Mouse (Mus musculus) limb, embryonic 15.5 days (tissue): ENCODE data around the gene Ctu2. TPM values are rescaled to one million over a fixed set of nuclear protein-coding genes. Genes with fewer than 3 reads are reported as not detected.

Experiments
- ATAC-seq: fragments of 200-750 bp; cut with Nextera tagmentation; 2 replicates; pipeline ENCODE4 v1.8.0; 2017; ENCODE audit warnings: low read depth, moderate TSS enrichment; ENCODE audit not compliant: insufficient number of reproducible peaks, low FRiP score, low TSS enrichment
- H3K27ac ChIP-seq: fragments of 300-500 bp; sonication (generic); 2 replicates; pipeline ENCODE4 v1.5.1; 2015; ENCODE audit warnings: moderate library complexity, mild to moderate bottlenecking, inconsistent platforms
- H3K27me3 ChIP-seq: fragments of 300-500 bp; sonication (generic); 2 replicates; pipeline ENCODE4 v1.6.1; 2015; ENCODE audit warnings: inconsistent platforms
- H3K36me3 ChIP-seq: fragments of 300-500 bp; sonication (generic); 2 replicates; pipeline ENCODE4 v1.6.1; 2015; ENCODE audit warnings: inconsistent platforms
- H3K4me1 ChIP-seq: fragments of 300-500 bp; sonication (generic); 2 replicates; pipeline ENCODE4 v1.6.1; 2015; ENCODE audit warnings: inconsistent platforms
- H3K4me2 ChIP-seq: fragments of 300-500 bp; sonication (generic); 2 replicates; pipeline ENCODE4 v1.6.1; 2015; ENCODE audit warnings: mild to moderate bottlenecking, inconsistent platforms
- H3K4me3 ChIP-seq: fragments of 300-500 bp; sonication (generic); 2 replicates; pipeline ENCODE4 v1.5.1; 2015; ENCODE audit warnings: mild to moderate bottlenecking, inconsistent platforms
- H3K9ac ChIP-seq: fragments of 300-500 bp; sonication (generic); 2 replicates; pipeline ENCODE4 v1.6.1; 2015; ENCODE audit warnings: inconsistent platforms
- H3K9me3 ChIP-seq: fragments of 300-500 bp; sonication (generic); 2 replicates; pipeline ENCODE4 v1.6.1; 2016; ENCODE audit warnings: inconsistent platforms
- WGBS: fragments of 180-500 bp; shearing (Covaris S2); methylation state at CpG from one replicate; pipeline ENCODE4 v1.1.7; 2015; 5-methylcytosine and 5-hydroxymethylcytosine counted together
- polyA plus RNA-seq: library from polyadenylated mRNA; unstranded; fragments of >200 nt; fragmentation: Nextera tagmentation; extraction: Ambion mirVana; gene quantifications from 2 replicates; pipeline ENCODE4 v1.2.1, GENCODE M21; 2015

Gene Ctu2
- polyA plus RNA-seq, 1 experiment from 2014 or later: 40.8 TPM

DNA sequence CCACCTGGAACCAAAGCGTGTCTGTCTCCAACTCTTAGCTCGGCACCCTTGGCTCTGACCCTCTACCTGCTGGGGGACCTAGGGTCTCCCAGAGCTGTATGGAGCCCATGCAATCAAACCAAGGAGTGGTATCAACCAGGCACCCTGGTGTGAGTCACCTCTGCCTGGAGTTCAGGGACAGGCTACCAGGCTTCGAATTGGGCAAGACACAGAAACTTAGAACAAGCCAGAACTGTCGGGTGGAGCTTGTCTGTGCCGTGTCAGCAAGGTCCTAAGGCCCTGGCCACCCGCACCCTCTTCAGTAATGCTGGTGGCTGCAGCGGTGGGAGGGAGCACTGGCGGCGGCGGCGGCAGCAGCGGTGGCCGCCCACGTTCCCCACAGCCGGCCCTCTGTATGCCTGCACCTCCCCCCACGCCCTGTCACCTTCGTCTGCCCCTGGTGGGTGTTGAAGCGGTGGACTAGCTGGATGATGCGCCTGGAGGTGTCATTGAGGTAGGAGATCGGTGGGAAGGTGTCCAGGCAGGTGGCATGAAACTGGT, 39.3 kb upstream of the Ctu2 start:
- H3K4me2 ChIP-seq: no peak overlapping the region
- WGBS: 86% methylated on average over 20 of the region's 20 CpGs
- no peak overlapping the region for H3K27ac ChIP-seq
- H3K9me3 ChIP-seq: no peaks in the 10 kb centered on the region
- peaks cover 57% of the 10 kb centered on the region for H3K36me3 ChIP-seq
- H3K4me1 ChIP-seq: peaks cover 20% of the 10 kb centered on the region
- no peak overlapping the region for H3K9ac ChIP-seq
- H3K27me3 ChIP-seq: no peaks in the 10 kb centered on the region
- ATAC-seq: no peak
- no peak overlapping the region for H3K4me3 ChIP-seq

DNA sequence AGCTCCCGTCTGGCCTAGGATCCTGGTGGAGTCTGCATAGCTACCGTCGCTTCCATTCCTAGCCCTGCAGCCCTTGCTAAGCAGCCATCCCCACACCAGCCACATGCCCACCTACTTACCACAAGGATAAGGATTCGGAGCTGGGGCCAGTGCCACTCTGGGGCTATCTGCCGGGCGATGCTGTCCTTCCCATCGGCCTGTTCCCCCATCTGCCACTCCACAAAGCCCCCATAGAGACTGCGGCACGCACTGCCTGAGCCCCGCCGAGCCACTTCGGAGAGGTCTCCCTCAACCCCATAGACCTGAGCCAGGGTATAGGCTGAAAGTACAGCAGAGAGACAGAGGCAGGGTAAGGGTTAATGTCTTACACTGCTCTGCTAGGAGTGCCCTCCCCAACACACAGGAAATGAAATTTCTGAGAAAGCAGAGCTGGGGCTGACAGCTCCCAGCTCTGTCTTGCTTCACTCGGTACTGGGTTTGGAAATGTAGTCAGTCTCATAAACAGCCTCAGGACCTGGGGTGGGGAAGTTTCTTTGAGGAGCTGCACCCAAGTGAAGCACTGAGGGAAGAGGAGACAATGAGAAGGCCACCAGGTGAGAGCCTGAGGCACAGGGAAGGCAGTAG, 38.1 kb upstream of the Ctu2 start:
- no peaks in the 10 kb centered on the region for H3K9me3 ChIP-seq
- H3K4me3 ChIP-seq: no peak overlapping the region
- 86% methylated on average over 13 of the region's 13 CpGs for WGBS
- no peaks in the 10 kb centered on the region for H3K27me3 ChIP-seq
- peak overlapping the region; percentile 17; the same call in 1 of the 2 replicates for H3K27ac ChIP-seq
- no peak overlapping the region for H3K9ac ChIP-seq
- H3K4me1 ChIP-seq: peaks cover 19% of the 10 kb centered on the region
- H3K36me3 ChIP-seq: peaks cover 57% of the 10 kb centered on the region
- no peak overlapping the region for H3K4me2 ChIP-seq
- no peak for ATAC-seq

GRCm38 (mm10) chr8:122439336-122439735, 36.6 kb upstream of the Ctu2 start:
- 96% methylated on average over 16 of the region's 16 CpGs for WGBS
- Histone ChIP-seq H3K4me2 (no peak overlapping the region), H3K9me3 (no peaks in the 10 kb centered on the region), H3K27me3 (no peaks in the 10 kb centered on the region), H3K9ac (no peak overlapping the region), H3K4me3 (no peak overlapping the region), H3K4me1 (peaks cover 16% of the 10 kb centered on the region), H3K27ac (no peak overlapping the region), H3K36me3 (peaks cover 50% of the 10 kb centered on the region)
- ATAC-seq: no peak

DNA sequence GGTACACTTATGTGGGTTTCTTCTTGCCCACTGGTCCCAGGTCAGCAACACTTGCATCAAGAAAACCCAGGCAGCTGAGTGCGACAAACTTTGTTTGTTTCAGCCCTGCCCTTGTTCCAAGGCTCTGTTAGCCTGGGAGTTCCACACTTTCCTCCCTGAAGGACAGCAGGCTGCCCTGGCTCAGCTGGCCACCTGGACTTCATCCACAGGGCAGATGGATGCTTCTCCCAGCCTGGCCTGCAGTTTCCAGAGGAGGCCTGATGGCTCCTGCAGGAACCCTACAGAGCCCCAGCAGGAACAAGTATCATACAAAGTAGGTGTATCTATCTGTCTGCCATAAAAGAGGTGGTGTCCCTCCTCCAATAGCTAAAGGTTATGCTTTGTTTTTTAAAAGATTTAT, 34.6 kb upstream of the Ctu2 start:
- Histone ChIP-seq H3K9ac (no peak overlapping the region), H3K4me1 (peaks cover 31% of the 10 kb centered on the region), H3K9me3 (no peaks in the 10 kb centered on the region), H3K4me3 (no peak overlapping the region), H3K27me3 (no peaks in the 10 kb centered on the region), H3K36me3 (peaks cover 34% of the 10 kb centered on the region), H3K27ac (no peak overlapping the region), H3K4me2 (no peak overlapping the region)
- WGBS: 96% methylated on average over 1 of the region's 1 CpGs
- no peak for ATAC-seq

DNA sequence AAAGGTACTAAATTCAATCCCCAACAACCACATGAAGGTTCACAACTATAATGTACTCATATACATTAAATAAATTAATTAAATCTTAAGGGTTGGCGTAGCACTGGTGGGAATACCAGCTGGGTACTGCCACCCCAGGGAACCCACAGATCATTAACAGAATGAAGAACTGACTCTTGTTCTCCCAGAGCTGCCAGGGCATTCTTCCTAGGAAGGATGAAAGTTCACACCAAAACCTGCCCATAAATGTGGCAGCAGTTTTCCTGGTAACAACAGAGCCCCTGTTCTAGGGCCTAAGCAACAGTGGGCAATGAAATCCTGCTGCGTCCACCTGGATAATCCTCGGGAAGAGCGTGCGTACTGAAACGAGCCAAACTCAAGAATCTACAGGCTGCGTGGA, 33.6 kb upstream of the Ctu2 start:
- no peak for ATAC-seq
- H3K4me2 ChIP-seq: peak overlapping the region; percentile 98
- H3K36me3 ChIP-seq: peaks cover 24% of the 10 kb centered on the region
- H3K9me3 ChIP-seq: no peaks in the 10 kb centered on the region
- H3K27ac ChIP-seq: peak overlapping the region; percentile 75; the same call in 1 of the 2 replicates
- no peaks in the 10 kb centered on the region for H3K27me3 ChIP-seq
- peak overlapping the region; percentile 74 for H3K4me3 ChIP-seq
- H3K9ac ChIP-seq: peak overlapping the region; percentile 55
- 18% methylated on average over 7 of the region's 7 CpGs for WGBS
- H3K4me1 ChIP-seq: peaks cover 31% of the 10 kb centered on the region

DNA sequence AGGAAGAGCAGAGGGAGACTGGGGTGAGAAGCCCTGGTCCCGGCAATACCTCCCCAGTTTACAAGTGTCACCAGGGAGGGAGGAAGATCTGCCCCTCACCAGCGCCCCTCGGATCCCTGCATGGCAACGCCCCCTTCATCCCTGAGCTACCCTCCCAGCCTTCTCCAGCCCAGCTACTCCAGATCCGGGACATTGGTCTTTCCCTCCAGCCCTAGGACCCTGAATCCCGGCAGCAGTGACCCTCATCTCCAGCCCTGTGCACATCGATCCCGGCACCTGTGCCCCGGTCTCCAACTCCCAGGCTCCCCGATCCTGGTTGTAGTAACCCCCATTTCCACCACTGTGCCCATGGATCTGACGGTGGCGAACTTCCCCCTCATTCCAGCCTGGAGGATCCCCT, 33.2 kb upstream of the Ctu2 start:
- no peak for ATAC-seq

GRCm38 (mm10) chr8:122443262-122444006, 32.5 kb upstream of the Ctu2 start, which contains the start of gene Mvd:
Gene Mvd (minus strand): TSS chr8:122443422.
- under 1% methylated on average over 47 of the region's 47 CpGs for WGBS
- ATAC-seq: peak; percentile 99
- H3K9ac ChIP-seq: peak within 1 kb of the TSS; percentile 68

More for the DNA sequence above, 33.2 kb upstream of the Ctu2 start:
- Histone ChIP-seq H3K9ac (peak overlapping the region; percentile 55), H3K4me3 (peak overlapping the region; percentile 74), H3K4me1 (peaks cover 31% of the 10 kb centered on the region), H3K36me3 (peaks cover 20% of the 10 kb centered on the region), H3K4me2 (peak overlapping the region; percentile 98), H3K27me3 (no peaks in the 10 kb centered on the region), H3K9me3 (no peaks in the 10 kb centered on the region), H3K27ac (peak overlapping the region; percentile 75)
- WGBS: under 1% methylated on average over 12 of the region's 12 CpGs

GRCm38 (mm10) chr8:122444058-122444748, 31.7 kb upstream of the Ctu2 start:
- ATAC-seq: 0 out of 2 replicates have a peak, but pooled peaks have one; percentile 36
- WGBS: 4% methylated on average over 19 of the region's 19 CpGs
- H3K36me3 ChIP-seq: peaks cover 9% of the 10 kb centered on the region; the same call in 1 of the 2 replicates
- H3K4me2 ChIP-seq: peak overlapping the region; percentile 98
- H3K27me3 ChIP-seq: no peaks in the 10 kb centered on the region
- H3K27ac ChIP-seq: peak overlapping the region; percentile 95
- H3K4me1 ChIP-seq: peaks cover 28% of the 10 kb centered on the region
- H3K9ac ChIP-seq: peak overlapping the region; percentile 68
- peak overlapping the region; percentile 74 for H3K4me3 ChIP-seq
- no peaks in the 10 kb centered on the region for H3K9me3 ChIP-seq

More at GRCm38 (mm10) chr8:122443262-122444006, 32.5 kb upstream of the Ctu2 start, which contains the start of gene Mvd:
- H3K27ac ChIP-seq: peak within 1 kb of the TSS; percentile 95
- peak within 1 kb of the TSS; percentile 98 for H3K4me2 ChIP-seq
- H3K9me3 ChIP-seq: no peaks in the 10 kb centered on the region
- H3K4me3 ChIP-seq: peak within 1 kb of the TSS; percentile 74
- H3K27me3 ChIP-seq: no peaks in the 10 kb centered on the region
- peaks cover 13% of the 10 kb centered on the region; the same call in 1 of the 2 replicates for H3K36me3 ChIP-seq
- peaks cover 28% of the 10 kb centered on the region for H3K4me1 ChIP-seq

DNA sequence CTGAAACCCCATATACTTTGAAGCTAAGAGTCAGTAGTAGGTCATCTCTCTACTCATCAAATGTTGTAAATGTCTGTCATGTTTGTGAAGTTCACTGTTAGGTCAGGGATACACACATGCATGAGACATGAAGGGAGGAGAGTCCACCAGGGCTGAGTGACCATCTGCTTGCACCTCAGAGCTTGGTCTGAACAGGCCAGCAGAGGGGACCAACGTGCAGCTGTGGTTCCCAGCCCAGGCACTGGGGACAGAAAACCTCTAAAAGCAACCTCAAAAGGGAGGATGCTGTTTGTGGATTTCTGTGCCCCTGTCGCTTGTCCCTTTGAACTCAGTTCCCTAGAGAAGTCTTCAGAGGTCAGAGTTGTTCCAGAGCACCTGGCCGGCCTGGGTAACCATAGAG, 30.7 kb upstream of the Ctu2 start:
- H3K4me2 ChIP-seq: no peak overlapping the region

DNA sequence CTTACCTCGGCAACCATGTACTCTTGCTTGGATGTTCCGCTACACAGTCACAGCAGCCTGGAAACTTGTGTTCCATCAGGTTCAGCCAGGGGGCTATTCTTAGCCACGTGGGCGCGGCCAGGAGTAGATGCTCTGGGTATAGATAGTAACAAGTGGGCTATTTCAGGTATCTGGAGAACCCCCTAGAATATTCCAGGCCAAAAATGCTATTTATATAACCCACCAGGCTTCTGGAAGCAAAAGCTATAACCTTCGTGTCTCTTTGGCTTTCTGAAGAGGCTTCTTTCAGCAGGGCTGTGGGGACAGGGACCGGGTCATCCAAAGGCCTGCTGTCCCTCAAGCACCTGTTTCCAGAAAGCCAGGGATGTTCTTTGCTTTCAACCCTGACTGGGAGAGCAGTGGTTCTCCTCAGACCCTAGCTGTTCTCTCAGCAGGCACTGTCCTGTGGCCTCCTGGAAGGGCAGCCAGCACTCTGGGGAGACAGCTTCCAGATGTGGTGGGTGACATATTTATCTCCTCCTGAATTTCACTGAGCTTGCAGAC, 24.7 kb upstream of the Ctu2 start:
- peaks cover 4% of the 10 kb centered on the region for H3K27me3 ChIP-seq
- WGBS: 63% methylated on average over 7 of the region's 7 CpGs
- H3K4me3 ChIP-seq: no peak overlapping the region
- no peaks in the 10 kb centered on the region for H3K36me3 ChIP-seq
- H3K9ac ChIP-seq: no peak overlapping the region
- H3K9me3 ChIP-seq: no peaks in the 10 kb centered on the region
- no peak for ATAC-seq
- H3K27ac ChIP-seq: no peak overlapping the region
- no peak overlapping the region for H3K4me2 ChIP-seq
- no peaks in the 10 kb centered on the region for H3K4me1 ChIP-seq

More for the DNA sequence above, 30.7 kb upstream of the Ctu2 start:
- Histone ChIP-seq H3K36me3 (0 out of 2 replicates have a peak, but pooled peaks cover under 1% of the 10 kb centered on the region), H3K9me3 (no peaks in the 10 kb centered on the region), H3K27ac (0 out of 2 replicates have a peak overlapping the region, but pooled peaks have one; percentile 18), H3K27me3 (no peaks in the 10 kb centered on the region), H3K4me1 (peaks cover 28% of the 10 kb centered on the region), H3K4me3 (no peak overlapping the region), H3K9ac (no peak overlapping the region)
- WGBS: 54% methylated on average over 3 of the region's 3 CpGs
- no peak for ATAC-seq

DNA sequence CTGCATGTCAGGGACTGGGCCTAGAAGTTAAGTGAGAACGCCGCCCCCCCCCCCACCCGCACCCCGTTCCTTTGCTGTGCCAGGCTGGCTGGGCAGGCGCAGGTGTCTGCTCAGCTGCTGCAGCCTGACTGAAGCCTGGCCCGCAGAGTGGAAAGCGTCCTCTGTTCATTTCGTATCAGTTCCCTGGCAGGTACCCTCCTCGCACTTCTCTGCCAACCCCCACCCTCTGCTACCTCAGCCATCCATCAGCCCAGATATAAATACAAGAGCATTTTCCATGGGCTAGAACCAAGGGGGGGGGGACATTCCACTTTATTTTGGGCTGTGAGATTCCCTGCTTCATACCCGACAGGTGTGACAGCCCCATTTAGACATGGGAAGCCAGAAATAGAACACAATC, 23.8 kb upstream of the Ctu2 start:
- WGBS: 85% methylated on average over 10 of the region's 10 CpGs
- Histone ChIP-seq H3K9ac (no peak overlapping the region), H3K36me3 (no peaks in the 10 kb centered on the region), H3K27ac (no peak overlapping the region), H3K4me2 (no peak overlapping the region), H3K27me3 (peaks cover 7% of the 10 kb centered on the region), H3K4me3 (no peak overlapping the region), H3K9me3 (no peaks in the 10 kb centered on the region), H3K4me1 (no peaks in the 10 kb centered on the region)
- no peak for ATAC-seq
